Mouse (Mus musculus) lung, adult 2 months (tissue): ENCODE data around the gene Cdk8.

Experiments
- CTCF ChIP-seq: fragments of 200-500 bp; IDR thresholded peaks from 2 replicates; pipeline ENCODE4 v1.5.1; 2011; ENCODE audit warnings: mild to moderate bottlenecking, low read length, control low read depth; ENCODE audit not compliant: insufficient read depth
- POLR2A ChIP-seq: fragments of 200-500 bp; IDR thresholded peaks from 2 replicates; pipeline ENCODE4 v1.6.1; 2011; ENCODE audit warnings: low read depth, mild to moderate bottlenecking, control low read depth, low read length, borderline replicate concordance; ENCODE audit errors: extremely low read depth

DNA sequence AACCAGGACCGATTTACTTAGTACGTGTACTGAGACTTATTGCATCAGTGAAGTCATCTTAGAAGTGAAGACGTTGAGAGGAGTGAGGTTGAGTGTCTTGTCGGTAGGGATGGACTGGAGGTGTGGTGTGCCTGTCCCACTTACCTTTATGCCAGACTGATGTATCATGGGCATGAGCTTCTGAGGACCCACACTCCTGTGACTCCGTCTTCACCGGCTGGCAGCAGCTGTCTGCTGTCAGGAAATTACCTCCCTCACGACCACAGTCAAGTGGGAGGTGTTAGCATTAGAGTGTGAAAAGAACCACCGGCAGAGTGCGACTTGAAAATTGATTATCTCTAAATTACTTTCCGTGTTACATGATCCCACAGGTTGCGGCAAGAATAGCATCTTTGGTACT, 119.8 kb downstream of the Cdk8 start:
- no peak for TF ChIP-seq POLR2A
- TF ChIP-seq CTCF, result no peak
